Mouse (Mus musculus) MEL (cell line): Measurements from ENCODE around the gene Unc119b. TPM values are rescaled to one million over a fixed set of nuclear protein-coding genes. Genes with fewer than 3 reads are reported as not detected.

ENCODE experiments used
- DNase-seq: peaks from one replicate; pipeline ENCODE4 v3.0.0; 2011; ENCODE audit warnings: low read depth, low spot score
- H3K27ac ChIP-seq: 2 replicates; pipeline ENCODE4 v1.5.1; 2012; ENCODE audit warnings: low read depth, mild to moderate bottlenecking, control low read depth, low read length, moderate library complexity; ENCODE audit not compliant: control insufficient read depth
- H3K27me3 ChIP-seq, 2 experiments: fragments of 150-350 bp in 1 of 2; sonication (generic) in 1 of 2; 2 replicates each; pipeline ENCODE4 v1.6.1; 2012; ENCODE audit warnings: low read length in 2 of 2, mild to moderate bottlenecking in 2 of 2, improper control_type of control experiment in 1 of 2, moderate library complexity in 1 of 2; ENCODE audit not compliant: insufficient read depth in 2 of 2, control insufficient read depth in 1 of 2
- H3K36me3 ChIP-seq, 2 experiments: 2 replicates each; pipeline ENCODE4 v1.6.1; 2012 to 2014; ENCODE audit warnings: low read length in 2 of 2, improper control_type of control experiment in 1 of 2, inconsistent platforms in 1 of 2, mild to moderate bottlenecking in 1 of 2; ENCODE audit not compliant: insufficient read depth in 2 of 2, control insufficient read depth in 1 of 2
- H3K4me1 ChIP-seq, 2 experiments: fragments of 150-350 bp in 1 of 2; sonication (generic) in 1 of 2; 2 replicates each; pipeline ENCODE4 v1.6.1; 2012; ENCODE audit warnings: low read length in 2 of 2, improper control_type of control experiment in 1 of 2, mild to moderate bottlenecking in 1 of 2; ENCODE audit not compliant: insufficient read depth in 2 of 2, control insufficient read depth in 1 of 2
- H3K4me3 ChIP-seq, 2 experiments: fragments of 150-350 bp in 1 of 2; sonication (generic) in 1 of 2; 2 replicates each; pipeline ENCODE4 v1.5.1; 2012; ENCODE audit warnings: low read depth in 2 of 2, low read length in 2 of 2, mild to moderate bottlenecking in 2 of 2, moderate library complexity in 2 of 2, control low read depth in 1 of 2, improper control_type of control experiment in 1 of 2; ENCODE audit not compliant: control insufficient read depth in 1 of 2, insufficient read depth in 1 of 2
- H3K79me2 ChIP-seq: 2 replicates; pipeline ENCODE4 v1.6.1; 2012; ENCODE audit warnings: mild to moderate bottlenecking, low read length, moderate library complexity; ENCODE audit not compliant: control insufficient read depth, poor library complexity, insufficient read depth
- H3K9ac ChIP-seq: 2 replicates; pipeline ENCODE4 v1.6.1; 2012; ENCODE audit warnings: low read depth, mild to moderate bottlenecking, control low read depth, low read length, moderate library complexity; ENCODE audit not compliant: control insufficient read depth, poor library complexity, severe bottlenecking
- H3K9me3 ChIP-seq: fragments of 150-350 bp; sonication (generic); replicated peaks from 2 replicates; pipeline ENCODE4 v1.6.1; 2012; ENCODE audit warnings: mild to moderate bottlenecking, low read length, improper control_type of control experiment, moderate library complexity; ENCODE audit not compliant: insufficient read depth
- BHLHE40 ChIP-seq: IDR thresholded peaks from 2 replicates; pipeline ENCODE4 v1.6.1; 2012; ENCODE audit warnings: low read depth, mild to moderate bottlenecking, inconsistent platforms, low read length, improper control_type of control experiment, borderline replicate concordance
- CHD2 ChIP-seq: IDR thresholded peaks from 2 replicates; pipeline ENCODE4 v1.6.1; 2011; ENCODE audit warnings: low read length, improper control_type of control experiment
- CTCF ChIP-seq, 3 experiments: IDR thresholded peaks in 2 of 3; conservative IDR thresholded peaks in 1 of 3; 2 replicates each; pipeline ENCODE4 v1.5.1; 2011 to 2012; ENCODE audit warnings: low read length in 3 of 3, low read depth in 2 of 3, mild to moderate bottlenecking in 2 of 3, improper control_type of control experiment in 1 of 3, inconsistent platforms in 1 of 3, mixed read lengths in 1 of 3, moderate library complexity in 1 of 3; ENCODE audit not compliant: control insufficient read depth in 1 of 3, insufficient read depth in 1 of 3, poor library complexity in 1 of 3, severe bottlenecking in 1 of 3
- E2F4 ChIP-seq: IDR thresholded peaks from 2 replicates; pipeline ENCODE4 v1.6.1; 2011; ENCODE audit warnings: low read depth, low read length, improper control_type of control experiment, borderline replicate concordance
- EP300 ChIP-seq, 2 experiments: IDR thresholded peaks; 2 replicates each; pipeline ENCODE4 v1.6.1; 2011; ENCODE audit warnings: improper control_type of control experiment in 2 of 2, low read length in 2 of 2, low read depth in 1 of 2, mild to moderate bottlenecking in 1 of 2
- GATA1 ChIP-seq: IDR thresholded peaks from 2 replicates; pipeline ENCODE4 v1.6.1; 2011; ENCODE audit warnings: low read depth, low read length, improper control_type of control experiment
- MAFK ChIP-seq: IDR thresholded peaks from 2 replicates; pipeline ENCODE4 v1.6.1; 2011; ENCODE audit warnings: low read depth, mild to moderate bottlenecking, low read length, improper control_type of control experiment, borderline replicate concordance
- MAZ ChIP-seq: IDR thresholded peaks from 2 replicates; pipeline ENCODE4 v1.6.1; 2012; ENCODE audit warnings: low read depth, mild to moderate bottlenecking, inconsistent platforms, low read length, improper control_type of control experiment
- MYB ChIP-seq: IDR thresholded peaks from 2 replicates; pipeline ENCODE4 v1.6.1; 2011; ENCODE audit warnings: mild to moderate bottlenecking, low read depth, low read length, improper control_type of control experiment
- MYC ChIP-seq: IDR thresholded peaks from 2 replicates; pipeline ENCODE4 v1.6.1; 2011; ENCODE audit warnings: low read depth, mild to moderate bottlenecking, low read length, improper control_type of control experiment, moderate library complexity
- NELFE ChIP-seq: IDR thresholded peaks from 2 replicates; pipeline ENCODE4 v1.6.1; 2011; ENCODE audit warnings: low read depth, low read length, improper control_type of control experiment
- NRF1 ChIP-seq: IDR thresholded peaks from 2 replicates; pipeline ENCODE4 v1.6.1; 2014; ENCODE audit warnings: low read depth, mild to moderate bottlenecking, inconsistent platforms, low read length, improper control_type of control experiment, moderate library complexity; ENCODE audit not compliant: poor library complexity, insufficient read depth, severe bottlenecking
- POLR2A ChIP-seq, 2 experiments: IDR thresholded peaks; 2 replicates each; pipeline ENCODE4 v1.6.1; 2011 to 2012; ENCODE audit warnings: low read length in 2 of 2, mild to moderate bottlenecking in 2 of 2, control low read depth in 1 of 2, improper control_type of control experiment in 1 of 2, low read depth in 1 of 2, moderate library complexity in 1 of 2; ENCODE audit not compliant: control insufficient read depth in 1 of 2, insufficient read depth in 1 of 2, poor library complexity in 1 of 2
- RAD21 ChIP-seq: IDR thresholded peaks from 2 replicates; pipeline ENCODE4 v1.6.1; 2011; ENCODE audit warnings: mild to moderate bottlenecking, low read depth, low read length, improper control_type of control experiment
- RCOR1 ChIP-seq: IDR thresholded peaks from 2 replicates; pipeline ENCODE4 v1.6.1; 2012; ENCODE audit warnings: low read depth, mild to moderate bottlenecking, inconsistent platforms, low read length, improper control_type of control experiment
- SMC3 ChIP-seq: IDR thresholded peaks from 2 replicates; pipeline ENCODE4 v1.6.1; 2011; ENCODE audit warnings: low read depth, low read length, improper control_type of control experiment
- TCF12 ChIP-seq: IDR thresholded peaks from 2 replicates; pipeline ENCODE4 v1.6.1; 2014; ENCODE audit warnings: low read depth, mild to moderate bottlenecking, inconsistent platforms, low read length, improper control_type of control experiment, moderate library complexity
- UBTF ChIP-seq: IDR thresholded peaks from 2 replicates; pipeline ENCODE4 v1.6.1; 2012; ENCODE audit warnings: low read depth, mild to moderate bottlenecking, inconsistent platforms, low read length, improper control_type of control experiment, moderate library complexity, borderline replicate concordance; ENCODE audit not compliant: insufficient read depth
- USF2 ChIP-seq, 2 experiments: IDR thresholded peaks; 2 replicates each; pipeline ENCODE4 v1.6.1; 2011 to 2012; ENCODE audit warnings: improper control_type of control experiment in 2 of 2, low read length in 2 of 2, borderline replicate concordance in 1 of 2, inconsistent platforms in 1 of 2, low read depth in 1 of 2, mild to moderate bottlenecking in 1 of 2; ENCODE audit not compliant: insufficient read depth in 1 of 2
- ZC3H11A ChIP-seq: IDR thresholded peaks from 2 replicates; pipeline ENCODE4 v1.6.1; 2012; ENCODE audit warnings: low read depth, mild to moderate bottlenecking, inconsistent platforms, low read length, improper control_type of control experiment
- ZMIZ1 ChIP-seq: IDR thresholded peaks from 2 replicates; pipeline ENCODE4 v1.6.1; 2012; ENCODE audit warnings: low read depth, mild to moderate bottlenecking, inconsistent platforms, low read length, improper control_type of control experiment, moderate library complexity
- ZNF384 ChIP-seq: IDR thresholded peaks from 2 replicates; pipeline ENCODE4 v1.6.1; 2012; ENCODE audit warnings: low read depth, mild to moderate bottlenecking, inconsistent platforms, low read length, improper control_type of control experiment
- polyA plus RNA-seq, 2 experiments: library from polyadenylated mRNA; stranded (reverse) in 1 of 2; unstranded in 1 of 2; fragments of >175 nt in 1 of 2; fragments of >200 nt in 1 of 2; gene quantifications; 2 replicates each; pipeline versions ENCODE4 v1.2.1 to v1.2.4; 2012; ENCODE audit warnings: low replicate concordance in 2 of 2, low read depth in 1 of 2; ENCODE audit not compliant: insufficient read length in 2 of 2, insufficient read depth in 1 of 2, missing spikeins in 1 of 2
- total RNA-seq: library from RNA; depleted of rRNA; stranded (reverse); fragments of 300-350 nt; gene quantifications from 2 replicates; pipeline ENCODE4 v1.2.3, GENCODE M21; 2012

Unc119b gene
- total and polyA plus RNA-seq, 3 experiments = 18.6 to 25.7 TPM; not detected in 1

DNA sequence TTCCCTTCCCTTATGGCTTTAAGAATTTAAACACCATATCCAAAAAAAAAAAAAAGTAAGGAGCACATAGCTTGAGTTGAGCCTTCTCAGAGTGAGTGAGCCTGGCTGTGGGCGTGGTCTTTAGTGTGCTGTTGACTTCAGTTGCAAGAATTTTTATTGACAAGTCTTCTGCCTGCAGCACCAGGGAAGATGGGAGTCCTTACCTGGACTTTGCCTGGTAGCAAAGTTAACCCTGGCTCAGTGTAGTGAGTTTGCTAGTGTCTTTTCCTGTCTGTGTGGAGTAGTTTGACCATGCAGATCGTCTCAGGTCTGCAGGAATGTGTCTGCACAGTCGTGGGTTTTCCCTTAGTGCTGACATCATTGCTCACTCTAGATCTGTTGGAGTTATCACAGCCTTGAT, 43.8 kb downstream of the Unc119b start:
- H3K9me3 ChIP-seq = no peaks in the 10 kb centered on the region
- H3K27ac ChIP-seq = no peak overlapping the region
- 0 out of 4 replicates have a peak, but pooled peaks cover 0 to 3% of the 10 kb centered on the region in 2 experiments for H3K4me1 ChIP-seq
- 0 out of 2 replicates have a peak, but pooled peaks cover 2% of the 10 kb centered on the region for H3K79me2 ChIP-seq
- no peak overlapping the region for H3K9ac ChIP-seq
- peaks cover 3 to 40% of the 10 kb centered on the region in 2 experiments; a peak in 2 of 4 replicates for H3K36me3 ChIP-seq
- TF ChIP-seq ZNF384 (no peak), SMC3 (no peak), MAFK (no peak), E2F4 (no peak), GATA1 (no peak), ZC3H11A (no peak), UBTF (no peak), CHD2 (no peak), ZMIZ1 (no peak), RCOR1 (no peak), CTCF (IDR thresholded peaks at IDR 0.05 in 2 of 3, conservative IDR thresholded peaks at IDR 0.05 in 1 of 3; ENCODE audit: control insufficient read depth in 1 of 3, insufficient read depth in 1 of 3, low read depth in 2 of 3, low read length in 3 of 3, poor library complexity in 1 of 3, severe bottlenecking in 1 of 3) (no peak), MYB (no peak), MAZ (no peak), NELFE (no peak), USF2 (IDR thresholded peaks at IDR 0.05; ENCODE audit: borderline replicate concordance in 1 of 2, insufficient read depth in 1 of 2, low read depth in 1 of 2, low read length in 2 of 2) (no peak), TCF12 (no peak), EP300 (IDR thresholded peaks at IDR 0.05; ENCODE audit: low read depth in 1 of 2, low read length in 2 of 2) (no peak), NRF1 (no peak)
- DNase-seq = no peak
- no peak overlapping the region for H3K4me3 ChIP-seq
- H3K27me3 ChIP-seq = no peaks in the 10 kb centered on the region

GRCm38 (mm10) chr5:115089592-115090268, 45.0 kb downstream of the Unc119b start:
- no peak overlapping the region for H3K9ac ChIP-seq
- TF ChIP-seq BHLHE40 = no peak
- TF ChIP-seq ZNF384 = no peak
- TF ChIP-seq MYC = peak; percentile 41; the same call in 1 of the 2 replicates
- no peak for TF ChIP-seq EP300 (IDR thresholded peaks at IDR 0.05; ENCODE audit: low read depth in 1 of 2, low read length in 2 of 2)
- TF ChIP-seq CTCF (IDR thresholded peaks at IDR 0.05 in 2 of 3, conservative IDR thresholded peaks at IDR 0.05 in 1 of 3; ENCODE audit: control insufficient read depth in 1 of 3, insufficient read depth in 1 of 3, low read depth in 2 of 3, low read length in 3 of 3, poor library complexity in 1 of 3, severe bottlenecking in 1 of 3) = peak; percentile 12 to 52 (median 45); a peak in 5 of 6 replicates
- TF ChIP-seq ZC3H11A = peak; percentile 3; the same call in 1 of the 2 replicates
- TF ChIP-seq ZMIZ1 = no peak
- TF ChIP-seq POLR2A (IDR thresholded peaks at IDR 0.05; ENCODE audit: control insufficient read depth in 1 of 2, insufficient read depth in 1 of 2, low read depth in 1 of 2, low read length in 2 of 2, poor library complexity in 1 of 2) = no peak
- peak; percentile 45 for TF ChIP-seq SMC3
- peak; percentile 23 for TF ChIP-seq RAD21
- 0 out of 4 replicates have a peak, but pooled peaks cover 0 to 3% of the 10 kb centered on the region in 2 experiments for H3K4me1 ChIP-seq
- no peak overlapping the region for H3K27ac ChIP-seq
- peaks cover 3 to 42% of the 10 kb centered on the region in 2 experiments; a peak in 2 of 4 replicates for H3K36me3 ChIP-seq
- peak; percentile 31 for DNase-seq
- no peaks in the 10 kb centered on the region for H3K27me3 ChIP-seq
- no peak overlapping the region for H3K4me3 ChIP-seq
- H3K9me3 ChIP-seq = no peaks in the 10 kb centered on the region
- 0 out of 2 replicates have a peak, but pooled peaks cover 2% of the 10 kb centered on the region for H3K79me2 ChIP-seq
